Mouse (Mus musculus) intestine, embryonic 16.5 days (tissue): ENCODE data around the gene Col28a1. TPM values are rescaled to one million over a fixed set of nuclear protein-coding genes. Genes with fewer than 3 reads are reported as not detected.
A peak's percentile ranks its signal among the peaks of the same experiment; 100 is the strongest.

Experiments
- ATAC-seq: fragments of 200-750 bp; cut with Nextera tagmentation; 2 replicates; pipeline ENCODE4 v1.8.0; 2017; ENCODE audit warnings: moderate TSS enrichment, moderate library complexity
- H3K27ac ChIP-seq: fragments of 300-500 bp; sonication (generic); 2 replicates; pipeline ENCODE4 v1.5.1; 2014; ENCODE audit warnings: mild to moderate bottlenecking, low read length
- H3K27me3 ChIP-seq: fragments of 300-500 bp; sonication (generic); replicated peaks from 2 replicates; pipeline ENCODE4 v1.6.1; 2014; ENCODE audit warnings: low read length, control low read depth, mixed read lengths; ENCODE audit not compliant: control insufficient read depth, insufficient read depth
- H3K36me3 ChIP-seq: fragments of 300-500 bp; sonication (generic); 2 replicates; pipeline ENCODE4 v1.6.1; 2014; ENCODE audit warnings: low read length, control low read depth; ENCODE audit not compliant: control insufficient read depth, insufficient read depth
- H3K4me1 ChIP-seq: fragments of 300-500 bp; sonication (generic); 2 replicates; pipeline ENCODE4 v1.6.1; 2014; ENCODE audit warnings: low read length, control low read depth, mixed read lengths; ENCODE audit not compliant: control insufficient read depth, insufficient read depth
- H3K4me2 ChIP-seq: fragments of 300-500 bp; sonication (generic); 2 replicates; pipeline ENCODE4 v1.6.1; 2014; ENCODE audit warnings: low read depth, low read length, control low read depth
- H3K4me3 ChIP-seq: fragments of 300-500 bp; sonication (generic); 2 replicates; pipeline ENCODE4 v1.5.1; 2014; ENCODE audit warnings: mild to moderate bottlenecking, low read length
- H3K9ac ChIP-seq: fragments of 300-500 bp; sonication (generic); 2 replicates; pipeline ENCODE4 v1.6.1; 2014; ENCODE audit warnings: low read depth, low read length
- H3K9me3 ChIP-seq: fragments of 300-500 bp; sonication (generic); 2 replicates; pipeline ENCODE4 v1.6.1; 2016; ENCODE audit warnings: low read length, control low read depth; ENCODE audit not compliant: control insufficient read depth
- WGBS: fragments of 180-500 bp; shearing (Covaris S2); extraction: QIAGEN DNeasy Blood & Tissue Kit; methylation state at CpG from one replicate; pipeline ENCODE4 v1.1.7; 2014; 5-methylcytosine and 5-hydroxymethylcytosine counted together
- polyA plus RNA-seq: library from polyadenylated mRNA; unstranded; fragments of >200 nt; fragmentation: Nextera tagmentation; extraction: Ambion mirVana; gene quantifications from 2 replicates; pipeline ENCODE4 v1.2.1, GENCODE M21; 2015

Col28a1 gene
- polyA plus RNA-seq, 1 experiment from 2014 or later, result 2.4 TPM

- Histone ChIP-seq H3K27me3 (no peaks in the 10 kb centered on the region), H3K9ac (no peak overlapping the region), H3K36me3 (no peaks in the 10 kb centered on the region), H3K4me3 (no peak overlapping the region), H3K4me2 (no peak overlapping the region), H3K27ac (no peak overlapping the region), H3K9me3 (no peaks in the 10 kb centered on the region), H3K4me1 (no peaks in the 10 kb centered on the region; the same call in 1 of the 2 replicates)
- no peak for ATAC-seq
- WGBS, result 75% methylated on average over 2 of the region's 2 CpGs
Observed at GRCm38 (mm10) chr6:8176116-8176515, 16.3 kb downstream of the Col28a1 start.

- H3K4me2 ChIP-seq, result no peak overlapping the region
- no peak overlapping the region for H3K27ac ChIP-seq
- no peaks in the 10 kb centered on the region; the same call in 1 of the 2 replicates for H3K4me1 ChIP-seq
- H3K36me3 ChIP-seq, result no peaks in the 10 kb centered on the region
- H3K4me3 ChIP-seq, result no peak overlapping the region
- ATAC-seq, result no peak
- H3K27me3 ChIP-seq, result no peaks in the 10 kb centered on the region
- 98% methylated on average over 7 of the region's 7 CpGs for WGBS
- no peak overlapping the region for H3K9ac ChIP-seq
- no peaks in the 10 kb centered on the region for H3K9me3 ChIP-seq
Observed at GRCm38 (mm10) chr6:8175346-8175745, 17.1 kb downstream of the Col28a1 start.

- WGBS, result 46% methylated on average over 2 of the region's 2 CpGs
- no peaks in the 10 kb centered on the region; the same call in 1 of the 2 replicates for H3K4me1 ChIP-seq
- no peak overlapping the region for H3K9ac ChIP-seq
- H3K36me3 ChIP-seq, result no peaks in the 10 kb centered on the region
- H3K9me3 ChIP-seq, result no peaks in the 10 kb centered on the region
- H3K4me3 ChIP-seq, result no peak overlapping the region
- no peak overlapping the region for H3K27ac ChIP-seq
- H3K27me3 ChIP-seq, result no peaks in the 10 kb centered on the region
- peak; percentile 33; the same call in 1 of the 2 replicates for ATAC-seq
- no peak overlapping the region for H3K4me2 ChIP-seq
Observed at GRCm38 (mm10) chr6:8174062-8174461, 18.4 kb downstream of the Col28a1 start.

GRCm38 (mm10) chr6:8172101-8172500 is 20.3 kb downstream of the Col28a1 start:
- WGBS, result 81% methylated on average over 1 of the region's 1 CpGs
- Histone ChIP-seq H3K27me3 (no peaks in the 10 kb centered on the region), H3K36me3 (no peaks in the 10 kb centered on the region), H3K4me3 (no peak overlapping the region), H3K9me3 (no peaks in the 10 kb centered on the region), H3K9ac (no peak overlapping the region), H3K4me1 (no peaks in the 10 kb centered on the region), H3K27ac (no peak overlapping the region), H3K4me2 (no peak overlapping the region)
- ATAC-seq, result no peak

- WGBS, result 57% methylated on average over 1 of the region's 1 CpGs
- Histone ChIP-seq H3K4me1 (no peaks in the 10 kb centered on the region), H3K4me2 (no peak overlapping the region), H3K9ac (no peak overlapping the region), H3K36me3 (no peaks in the 10 kb centered on the region), H3K27ac (no peak overlapping the region), H3K4me3 (no peak overlapping the region), H3K9me3 (no peaks in the 10 kb centered on the region), H3K27me3 (no peaks in the 10 kb centered on the region)
- no peak for ATAC-seq
Observed at GRCm38 (mm10) chr6:8164741-8165140, 27.7 kb downstream of the Col28a1 start.

GRCm38 (mm10) chr6:8160001-8160400 is 32.4 kb downstream of the Col28a1 start:
- no peaks in the 10 kb centered on the region for H3K4me1 ChIP-seq
- H3K9me3 ChIP-seq, result no peaks in the 10 kb centered on the region
- no peak overlapping the region for H3K4me3 ChIP-seq
- H3K27ac ChIP-seq, result no peak overlapping the region
- H3K9ac ChIP-seq, result no peak overlapping the region
- no peak overlapping the region for H3K4me2 ChIP-seq
- 46% methylated on average over 2 of the region's 2 CpGs for WGBS
- no peaks in the 10 kb centered on the region for H3K27me3 ChIP-seq
- no peak for ATAC-seq
- H3K36me3 ChIP-seq, result no peaks in the 10 kb centered on the region

- Histone ChIP-seq H3K9ac (no peak overlapping the region), H3K4me3 (no peak overlapping the region), H3K36me3 (no peaks in the 10 kb centered on the region), H3K27me3 (no peaks in the 10 kb centered on the region), H3K27ac (no peak overlapping the region), H3K4me2 (no peak overlapping the region), H3K4me1 (no peaks in the 10 kb centered on the region), H3K9me3 (no peaks in the 10 kb centered on the region)
- no peak for ATAC-seq
Observed at GRCm38 (mm10) chr6:8157121-8157520, 35.3 kb downstream of the Col28a1 start.

- Histone ChIP-seq H3K4me3 (no peak overlapping the region), H3K9me3 (no peaks in the 10 kb centered on the region), H3K9ac (no peak overlapping the region), H3K4me2 (no peak overlapping the region), H3K36me3 (no peaks in the 10 kb centered on the region), H3K27ac (no peak overlapping the region), H3K4me1 (no peaks in the 10 kb centered on the region), H3K27me3 (no peaks in the 10 kb centered on the region)
- no peak for ATAC-seq
- WGBS, result 51% methylated on average over 10 of the region's 10 CpGs
Observed at GRCm38 (mm10) chr6:8152551-8153361, 39.7 kb downstream of the Col28a1 start.

- Histone ChIP-seq H3K9ac (no peak overlapping the region), H3K9me3 (no peaks in the 10 kb centered on the region), H3K4me2 (no peak overlapping the region), H3K27me3 (no peaks in the 10 kb centered on the region), H3K36me3 (no peaks in the 10 kb centered on the region), H3K4me3 (no peak overlapping the region), H3K27ac (no peak overlapping the region), H3K4me1 (no peaks in the 10 kb centered on the region)
- 78% methylated on average over 2 of the region's 2 CpGs for WGBS
- ATAC-seq, result no peak
Observed at GRCm38 (mm10) chr6:8148916-8149315, 43.5 kb downstream of the Col28a1 start.

- Histone ChIP-seq H3K36me3 (no peaks in the 10 kb centered on the region), H3K9ac (no peak overlapping the region), H3K4me3 (no peak overlapping the region), H3K27ac (no peak overlapping the region), H3K9me3 (no peaks in the 10 kb centered on the region), H3K27me3 (no peaks in the 10 kb centered on the region), H3K4me2 (no peak overlapping the region), H3K4me1 (no peaks in the 10 kb centered on the region)
- 27% methylated on average over 1 of the region's 1 CpGs for WGBS
- no peak for ATAC-seq
Observed at GRCm38 (mm10) chr6:8141881-8142280, 50.5 kb downstream of the Col28a1 start.
